Mouse (Mus musculus) liver, embryonic 13.5 days (tissue): ENCODE measurements around the gene Pknox2. TPM values are rescaled to one million over a fixed set of nuclear protein-coding genes. Genes with fewer than 3 reads are reported as not detected.
A peak's percentile ranks its signal among the peaks of the same experiment; 100 is the strongest.

Source experiments
- ATAC-seq: fragments of 200-750 bp; cut with Nextera tagmentation; 2 replicates; pipeline ENCODE4 v1.8.0; 2017; ENCODE audit warnings: low read depth, mild to moderate bottlenecking, moderate number of reproducible peaks, moderate library complexity
- DNase-seq: peaks from one replicate; pipeline ENCODE4 v3.0.0; 2022
- H3K27ac ChIP-seq: fragments of 300-500 bp; sonication (generic); 2 replicates; pipeline ENCODE4 v1.5.1; 2015; ENCODE audit warnings: moderate library complexity, mild to moderate bottlenecking, inconsistent platforms
- H3K27me3 ChIP-seq: fragments of 300-500 bp; sonication (generic); 2 replicates; pipeline ENCODE4 v1.6.1; 2015; ENCODE audit warnings: mild to moderate bottlenecking, inconsistent platforms
- H3K36me3 ChIP-seq: fragments of 300-500 bp; sonication (generic); 2 replicates; pipeline ENCODE4 v1.6.1; 2015; ENCODE audit warnings: mild to moderate bottlenecking, inconsistent platforms
- H3K4me1 ChIP-seq: fragments of 300-500 bp; sonication (generic); replicated peaks from 2 replicates; pipeline ENCODE4 v1.6.1; 2015; ENCODE audit warnings: inconsistent platforms
- H3K4me2 ChIP-seq: fragments of 300-500 bp; sonication (generic); 2 replicates; pipeline ENCODE4 v1.6.1; 2015; ENCODE audit warnings: inconsistent platforms, mild to moderate bottlenecking, moderate library complexity
- H3K4me3 ChIP-seq: fragments of 300-500 bp; sonication (generic); replicated peaks from 2 replicates; pipeline ENCODE4 v1.5.1; 2015; ENCODE audit warnings: mild to moderate bottlenecking, inconsistent platforms
- H3K9ac ChIP-seq: fragments of 300-500 bp; sonication (generic); 2 replicates; pipeline ENCODE4 v1.6.1; 2015; ENCODE audit warnings: mild to moderate bottlenecking, inconsistent platforms
- H3K9me3 ChIP-seq: fragments of 300-500 bp; sonication (generic); replicated peaks from 2 replicates; pipeline ENCODE4 v1.6.1; 2016; ENCODE audit warnings: inconsistent platforms
- WGBS: fragments of 180-500 bp; shearing (Covaris S2); methylation state at CpG from one replicate; pipeline ENCODE4 v1.1.7; 2015; ENCODE audit not compliant: insufficient replicate concordance; 5-methylcytosine and 5-hydroxymethylcytosine counted together
- polyA plus RNA-seq: library from polyadenylated mRNA; unstranded; fragments of >200 nt; fragmentation: Nextera tagmentation; extraction: Ambion mirVana; gene quantifications from 2 replicates; pipeline ENCODE4 v1.2.1, GENCODE M21; 2015

The Pknox2 gene
- 0.36 and 0.50 TPM in 2 replicates for polyA plus RNA-seq

DNA sequence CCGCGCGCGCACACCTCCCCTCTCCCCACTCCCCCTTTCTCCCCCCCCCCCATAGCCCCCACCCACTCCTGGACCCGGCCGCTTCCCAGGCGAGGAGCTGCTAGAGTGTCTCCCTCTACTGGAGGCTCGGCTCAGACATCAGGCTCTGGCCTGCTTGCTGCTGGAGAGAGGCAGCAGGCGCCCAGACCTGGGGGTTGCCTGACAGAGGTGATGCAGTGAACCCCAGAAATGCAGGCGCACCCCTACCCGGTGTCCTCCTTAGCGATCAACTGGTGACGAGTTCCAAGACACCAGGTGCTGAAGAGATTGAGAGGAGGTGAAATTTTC, at the start of gene Pknox2:
TSS of gene Pknox2 (minus strand) at position 49 of the 327 bp plus-strand sequence.
- ATAC-seq (peak; percentile 66), DNase-seq (no peak)
- H3K27ac ChIP-seq, result peak within 1 kb of the TSS; percentile 41
- H3K4me1 ChIP-seq, result 0 out of 2 replicates have a peak, but pooled peaks cover 2% of the 10 kb centered on the region
- H3K9me3 ChIP-seq, result no peaks in the 10 kb centered on the region
- H3K27me3 ChIP-seq, result peaks cover 73% of the 10 kb centered on the region
- peak within 1 kb of the TSS; percentile 69 for H3K4me2 ChIP-seq
- no peaks in the 10 kb centered on the region for H3K36me3 ChIP-seq
- WGBS, result 2% methylated on average over 9 of the region's 13 CpGs
- peak within 1 kb of the TSS; percentile 42 for H3K9ac ChIP-seq
- H3K4me3 ChIP-seq, result peak within 1 kb of the TSS; percentile 50

DNA sequence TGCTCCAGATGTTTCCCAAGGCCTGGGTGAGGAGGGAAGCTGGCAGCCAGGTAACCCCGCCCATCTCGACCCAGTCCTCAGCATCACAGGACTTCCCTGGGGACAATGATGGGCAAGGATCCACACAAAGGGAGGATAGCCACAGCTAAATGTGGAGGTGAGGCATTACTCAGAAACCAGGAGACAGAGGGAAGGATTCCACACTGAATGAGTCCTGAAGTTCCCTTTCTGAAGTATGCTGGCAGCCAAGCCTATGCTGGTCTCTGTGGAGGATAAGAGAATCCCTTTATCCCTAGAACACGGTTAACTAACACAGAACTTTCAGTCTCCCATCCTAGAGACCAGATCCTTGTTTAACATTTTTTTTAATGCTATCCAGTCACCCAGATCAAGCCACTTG, 40.8 kb upstream of the Pknox2 start:
- H3K27ac ChIP-seq, result no peak overlapping the region
- H3K4me1 ChIP-seq, result no peaks in the 10 kb centered on the region
- H3K4me2 ChIP-seq, result no peak overlapping the region
- H3K9ac ChIP-seq, result no peak overlapping the region
- no peaks in the 10 kb centered on the region for H3K36me3 ChIP-seq
- DNase-seq (no peak), ATAC-seq (no peak)
- no peaks in the 10 kb centered on the region for H3K27me3 ChIP-seq
- H3K9me3 ChIP-seq, result no peaks in the 10 kb centered on the region
- H3K4me3 ChIP-seq, result no peak overlapping the region
- 72% methylated on average over 3 of the region's 3 CpGs for WGBS

DNA sequence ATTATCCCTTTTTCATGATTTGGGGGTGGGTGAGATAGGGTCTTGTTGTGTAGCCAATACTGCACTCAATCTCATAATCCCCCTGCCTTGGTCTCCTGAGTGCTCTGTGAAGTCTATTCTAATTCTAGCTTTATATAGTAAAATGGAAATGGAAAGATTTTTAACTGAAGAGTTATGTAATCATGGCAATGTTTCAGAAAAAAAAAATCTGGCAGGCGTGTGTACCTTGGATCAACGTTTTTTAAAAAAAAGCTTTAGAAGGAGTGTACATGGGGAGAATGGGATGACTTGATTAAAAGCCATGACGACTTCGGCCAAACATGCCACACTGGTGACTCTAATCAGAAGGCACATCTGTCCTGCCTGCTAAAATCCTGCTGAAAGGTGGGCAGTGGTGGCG, 40.2 kb upstream of the Pknox2 start:
- H3K27me3 ChIP-seq, result no peaks in the 10 kb centered on the region
- no peaks in the 10 kb centered on the region for H3K4me1 ChIP-seq
- no peak overlapping the region for H3K4me3 ChIP-seq
- DNase-seq (no peak), ATAC-seq (no peak)
- H3K4me2 ChIP-seq, result no peak overlapping the region
- H3K9ac ChIP-seq, result no peak overlapping the region
- H3K9me3 ChIP-seq, result no peaks in the 10 kb centered on the region
- no peaks in the 10 kb centered on the region for H3K36me3 ChIP-seq
- WGBS, result 67% methylated on average over 5 of the region's 5 CpGs
- H3K27ac ChIP-seq, result no peak overlapping the region

DNA sequence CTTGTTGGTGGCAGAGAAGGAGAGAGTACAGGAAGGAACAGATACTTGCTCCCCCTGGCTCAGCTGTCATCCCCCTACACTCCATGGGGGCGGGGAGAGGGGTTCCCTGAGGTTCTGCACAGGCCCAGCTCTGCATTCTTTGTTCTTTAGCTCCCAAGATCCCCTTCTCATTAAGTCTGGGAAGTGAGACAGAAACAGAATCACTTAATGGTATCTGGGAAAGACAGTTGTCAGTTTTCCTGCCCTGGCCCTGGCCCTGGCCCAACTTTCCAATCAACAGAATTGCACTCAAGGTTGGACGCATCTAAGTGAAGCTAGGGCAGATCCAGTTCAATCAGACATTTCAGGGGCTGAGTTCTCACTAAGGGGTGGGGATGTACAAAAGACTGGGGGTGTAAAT, 36.0 kb upstream of the Pknox2 start:
- no peaks in the 10 kb centered on the region for H3K4me1 ChIP-seq
- no peaks in the 10 kb centered on the region for H3K36me3 ChIP-seq
- H3K9me3 ChIP-seq, result no peaks in the 10 kb centered on the region
- H3K27me3 ChIP-seq, result no peaks in the 10 kb centered on the region
- no peak overlapping the region for H3K9ac ChIP-seq
- H3K27ac ChIP-seq, result no peak overlapping the region
- no peak overlapping the region for H3K4me2 ChIP-seq
- H3K4me3 ChIP-seq, result no peak overlapping the region
- 54% methylated on average over 2 of the region's 2 CpGs for WGBS
- DNase-seq, result no peak
- no peak for ATAC-seq

DNA sequence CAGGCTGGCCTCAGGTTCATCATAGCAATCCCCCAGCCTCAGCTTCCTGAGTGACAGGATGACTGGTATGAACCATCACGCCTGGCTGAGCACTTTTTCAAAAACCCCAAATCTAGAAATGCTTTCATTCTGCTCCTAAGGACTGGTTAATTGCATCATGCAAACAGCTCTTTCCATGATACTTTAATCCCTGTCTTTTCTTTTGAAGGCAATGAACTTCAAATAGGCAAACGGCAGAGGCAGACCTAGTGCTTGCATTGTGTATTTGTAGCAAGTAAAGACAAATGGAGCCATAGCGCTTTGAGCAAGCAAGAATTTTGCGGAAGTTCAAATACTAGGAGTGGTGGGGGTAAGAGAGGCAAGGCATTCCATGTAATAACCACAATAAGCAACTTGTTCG, 34.4 kb upstream of the Pknox2 start:
- no peak for ATAC-seq
- 65% methylated on average over 5 of the region's 5 CpGs for WGBS
- no peak for DNase-seq
- H3K4me1 ChIP-seq, result no peaks in the 10 kb centered on the region
- H3K4me3 ChIP-seq, result no peak overlapping the region
- H3K4me2 ChIP-seq, result no peak overlapping the region
- H3K36me3 ChIP-seq, result no peaks in the 10 kb centered on the region
- no peak overlapping the region for H3K27ac ChIP-seq
- H3K9ac ChIP-seq, result no peak overlapping the region
- H3K27me3 ChIP-seq, result no peaks in the 10 kb centered on the region
- H3K9me3 ChIP-seq, result no peaks in the 10 kb centered on the region

DNA sequence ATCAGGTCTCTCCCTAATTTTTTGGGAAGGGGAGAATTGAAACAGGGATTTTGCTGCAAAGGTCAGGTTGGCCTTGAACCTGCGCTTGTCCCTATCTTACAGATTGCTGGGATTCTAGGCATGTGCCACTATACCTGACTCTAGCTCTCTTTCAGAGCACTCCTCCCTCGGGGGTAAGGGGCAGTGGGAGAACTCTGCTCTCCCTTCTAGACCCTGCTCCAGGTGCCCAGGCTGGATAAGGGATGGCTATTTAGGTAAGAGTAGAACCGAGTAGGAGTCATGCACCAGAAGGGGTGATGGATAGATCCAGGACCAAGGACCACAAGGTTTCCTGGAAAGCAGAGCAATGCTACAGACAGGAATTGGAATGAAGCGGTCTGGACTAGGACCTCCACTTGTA, 32.4 kb upstream of the Pknox2 start:
- no peak for DNase-seq
- H3K4me1 ChIP-seq, result no peaks in the 10 kb centered on the region
- WGBS, result 61% methylated on average over 4 of the region's 4 CpGs
- no peaks in the 10 kb centered on the region for H3K27me3 ChIP-seq
- H3K4me2 ChIP-seq, result no peak overlapping the region
- H3K9me3 ChIP-seq, result no peaks in the 10 kb centered on the region
- ATAC-seq, result no peak
- no peaks in the 10 kb centered on the region for H3K36me3 ChIP-seq
- H3K4me3 ChIP-seq, result no peak overlapping the region
- no peak overlapping the region for H3K27ac ChIP-seq
- H3K9ac ChIP-seq, result no peak overlapping the region

DNA sequence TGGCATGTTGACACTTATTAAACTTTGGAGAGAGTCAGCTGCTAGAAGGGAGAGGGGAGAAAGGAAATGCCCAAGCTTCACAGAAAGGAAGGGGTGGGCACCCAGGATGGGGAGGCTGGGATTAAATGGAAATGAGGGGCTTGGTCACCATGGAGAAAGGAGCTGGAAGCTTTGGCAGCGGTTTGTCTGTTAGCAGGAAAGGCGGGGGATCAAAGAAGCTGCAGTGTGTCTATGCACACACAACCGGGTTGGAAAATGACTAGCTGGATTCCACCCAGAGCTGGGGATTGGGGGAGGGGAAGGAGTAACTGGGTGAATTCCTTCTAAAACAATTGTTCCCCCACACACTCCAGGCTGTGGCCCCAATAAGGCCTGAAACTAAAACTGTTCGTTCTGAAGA, 31.7 kb upstream of the Pknox2 start:
- no peaks in the 10 kb centered on the region for H3K9me3 ChIP-seq
- no peak overlapping the region for H3K27ac ChIP-seq
- no peak overlapping the region for H3K4me2 ChIP-seq
- H3K27me3 ChIP-seq, result no peaks in the 10 kb centered on the region
- 44% methylated on average over 4 of the region's 4 CpGs for WGBS
- H3K4me3 ChIP-seq, result no peak overlapping the region
- ATAC-seq (no peak), DNase-seq (no peak)
- H3K4me1 ChIP-seq, result no peaks in the 10 kb centered on the region
- H3K36me3 ChIP-seq, result no peaks in the 10 kb centered on the region
- H3K9ac ChIP-seq, result no peak overlapping the region

DNA sequence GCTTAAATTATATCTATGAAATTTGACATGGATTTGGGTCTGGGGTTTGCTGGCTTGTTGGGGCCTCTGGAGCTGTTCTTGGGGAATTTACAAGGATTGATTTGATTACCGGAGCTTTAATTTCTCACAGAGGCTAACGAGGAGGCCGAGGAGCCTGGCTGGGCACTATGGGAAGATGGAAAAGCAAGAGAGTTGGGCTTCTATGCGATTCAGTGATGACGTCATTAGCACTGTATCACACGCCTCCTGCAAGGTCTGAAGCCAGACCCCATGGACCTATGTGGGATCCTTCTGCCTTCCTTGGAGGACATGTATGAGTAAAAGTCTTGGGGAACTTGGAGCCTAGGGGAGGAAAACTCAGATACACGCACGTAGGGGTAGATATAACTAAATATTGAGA, 30.3 kb upstream of the Pknox2 start:
- H3K27ac ChIP-seq, result no peak overlapping the region
- no peak overlapping the region for H3K9ac ChIP-seq
- no peaks in the 10 kb centered on the region for H3K9me3 ChIP-seq
- no peaks in the 10 kb centered on the region for H3K4me1 ChIP-seq
- no peak for ATAC-seq
- no peak overlapping the region for H3K4me2 ChIP-seq
- WGBS, result 48% methylated on average over 8 of the region's 8 CpGs
- no peak overlapping the region for H3K4me3 ChIP-seq
- H3K27me3 ChIP-seq, result no peaks in the 10 kb centered on the region
- H3K36me3 ChIP-seq, result no peaks in the 10 kb centered on the region
- no peak for DNase-seq

DNA sequence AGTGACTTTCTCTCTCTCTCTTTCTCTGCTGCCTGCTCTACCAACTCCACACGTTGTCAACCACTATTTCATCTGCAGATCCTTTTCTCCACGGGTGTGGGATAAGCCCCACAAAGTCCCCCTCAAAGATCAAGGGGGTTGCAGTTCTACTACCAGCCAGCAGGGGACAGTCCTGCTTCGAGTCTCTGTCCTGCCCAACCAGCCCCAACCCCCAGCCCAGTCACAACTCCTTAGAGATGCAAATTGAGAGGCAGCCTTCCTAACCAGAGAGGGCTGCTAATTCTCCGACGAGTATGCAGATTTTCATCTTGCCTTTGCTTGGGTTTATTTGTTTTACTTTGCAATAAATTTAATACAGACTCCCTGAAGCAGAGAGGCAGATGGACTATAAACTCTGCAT, 29.9 kb upstream of the Pknox2 start:
- H3K36me3 ChIP-seq, result no peaks in the 10 kb centered on the region
- no peak overlapping the region for H3K9ac ChIP-seq
- no peak overlapping the region for H3K27ac ChIP-seq
- no peaks in the 10 kb centered on the region for H3K9me3 ChIP-seq
- no peak overlapping the region for H3K4me2 ChIP-seq
- H3K27me3 ChIP-seq, result no peaks in the 10 kb centered on the region
- H3K4me1 ChIP-seq, result no peaks in the 10 kb centered on the region
- no peak for DNase-seq
- no peak for ATAC-seq
- WGBS, result 3% methylated on average over 5 of the region's 5 CpGs
- no peak overlapping the region for H3K4me3 ChIP-seq

DNA sequence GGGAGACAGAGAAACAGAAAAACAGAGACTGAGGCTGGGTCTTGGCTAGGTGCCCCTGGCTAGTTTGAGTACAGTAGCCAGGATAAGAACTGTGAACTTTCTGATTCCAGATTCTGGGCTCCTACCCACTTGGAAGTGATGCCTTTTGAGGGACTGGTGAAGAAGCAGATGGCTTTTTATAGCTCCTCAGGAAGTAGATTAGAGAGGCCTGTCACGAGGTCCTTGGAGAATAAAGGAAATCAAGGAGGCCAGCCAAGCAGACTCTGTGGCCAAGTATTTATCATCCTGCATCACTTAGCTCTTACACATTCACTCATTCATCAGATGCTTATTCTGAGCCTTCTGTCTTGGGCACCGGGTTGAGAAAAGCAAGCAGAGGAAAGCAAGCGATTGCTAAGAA, 28.8 kb upstream of the Pknox2 start:
- Histone ChIP-seq H3K27ac (no peak overlapping the region), H3K4me1 (no peaks in the 10 kb centered on the region), H3K9me3 (no peaks in the 10 kb centered on the region), H3K4me2 (no peak overlapping the region), H3K36me3 (no peaks in the 10 kb centered on the region), H3K9ac (no peak overlapping the region), H3K27me3 (no peaks in the 10 kb centered on the region), H3K4me3 (no peak overlapping the region)
- ATAC-seq, result no peak
- DNase-seq, result no peak
- WGBS, result 54% methylated on average over 3 of the region's 3 CpGs

DNA sequence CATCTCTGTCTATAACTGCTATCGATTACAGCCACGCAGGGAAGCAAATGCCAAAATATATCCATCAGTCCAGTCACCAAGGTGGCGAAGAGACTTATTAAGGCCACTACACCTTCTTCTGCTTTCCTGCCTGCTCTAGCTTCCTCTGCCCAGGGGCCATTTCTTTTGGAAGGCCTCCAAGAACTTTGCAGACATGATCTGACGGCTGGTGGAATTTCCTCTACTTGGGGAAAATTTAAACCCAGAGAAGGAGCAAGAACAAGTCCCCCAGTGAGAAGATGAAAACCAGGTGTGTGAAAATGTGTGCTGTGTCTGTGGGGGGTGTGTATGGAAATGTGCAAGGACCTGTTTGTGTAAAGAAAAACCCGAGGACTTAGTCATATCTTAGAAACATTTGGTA, 26.2 kb upstream of the Pknox2 start:
- no peak for DNase-seq
- 53% methylated on average over 5 of the region's 5 CpGs for WGBS
- H3K9me3 ChIP-seq, result no peaks in the 10 kb centered on the region
- H3K27me3 ChIP-seq, result no peaks in the 10 kb centered on the region
- no peak overlapping the region for H3K27ac ChIP-seq
- H3K4me2 ChIP-seq, result no peak overlapping the region
- no peaks in the 10 kb centered on the region for H3K36me3 ChIP-seq
- no peaks in the 10 kb centered on the region for H3K4me1 ChIP-seq
- ATAC-seq, result no peak
- H3K4me3 ChIP-seq, result no peak overlapping the region
- no peak overlapping the region for H3K9ac ChIP-seq

DNA sequence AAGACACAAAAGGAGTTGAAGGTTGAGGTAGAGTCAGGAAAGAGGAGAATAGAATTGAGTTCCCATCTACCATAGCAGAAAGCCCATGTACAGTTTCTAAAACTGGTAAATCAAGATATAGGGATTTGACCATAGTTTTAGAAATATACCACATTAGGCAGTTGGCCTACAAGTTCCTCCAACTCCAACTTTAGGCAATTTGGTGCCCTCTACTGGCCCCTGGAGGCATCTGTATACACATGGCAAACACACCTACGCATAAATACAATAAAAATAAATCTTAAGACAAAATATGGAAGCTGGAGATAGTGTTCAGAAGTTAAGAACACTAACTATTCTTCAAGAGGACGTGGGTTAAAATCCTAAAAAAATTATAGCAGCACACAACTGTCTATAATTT, 19.7 kb upstream of the Pknox2 start:
- ATAC-seq, result no peak
- Histone ChIP-seq H3K4me1 (no peaks in the 10 kb centered on the region), H3K9ac (no peak overlapping the region), H3K36me3 (no peaks in the 10 kb centered on the region), H3K4me3 (no peak overlapping the region), H3K9me3 (no peaks in the 10 kb centered on the region), H3K27ac (no peak overlapping the region), H3K27me3 (no peaks in the 10 kb centered on the region), H3K4me2 (no peak overlapping the region)
- WGBS, result 46% methylated on average over 2 of the region's 2 CpGs
- no peak for DNase-seq

DNA sequence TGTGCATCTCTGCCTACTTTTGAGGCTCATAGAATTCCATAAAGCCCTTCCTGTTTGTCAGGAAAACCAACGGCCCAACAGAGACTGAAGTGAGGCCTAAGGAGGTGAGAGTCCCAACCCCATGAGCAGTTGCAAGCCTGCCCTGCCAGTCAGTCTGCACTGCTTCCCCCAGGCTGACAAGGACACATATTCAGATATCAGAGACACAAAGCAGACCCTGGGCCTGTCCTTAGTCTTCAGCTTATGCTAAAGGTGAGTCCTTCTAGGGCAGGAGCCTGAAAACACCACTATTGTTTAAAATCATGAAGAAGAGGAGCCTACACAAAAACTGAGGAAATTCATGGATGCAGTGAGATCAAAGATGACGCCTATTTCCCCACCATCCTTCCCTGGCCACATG, 13.5 kb upstream of the Pknox2 start:
- Histone ChIP-seq H3K9ac (no peak overlapping the region), H3K27me3 (0 out of 2 replicates have a peak, but pooled peaks cover 5% of the 10 kb centered on the region), H3K4me3 (no peak overlapping the region), H3K4me2 (no peak overlapping the region), H3K36me3 (no peaks in the 10 kb centered on the region), H3K4me1 (no peaks in the 10 kb centered on the region), H3K27ac (no peak overlapping the region), H3K9me3 (no peaks in the 10 kb centered on the region)
- ATAC-seq (no peak), DNase-seq (no peak)
- WGBS, result 57% methylated on average over 2 of the region's 2 CpGs
